Mouse (Mus musculus) lung, adult 2 months (tissue): ENCODE measurements around the gene Lcp2. TPM values are rescaled to one million over a fixed set of nuclear protein-coding genes. Genes with fewer than 3 reads are reported as not detected.

Source experiments
- DNase-seq: peaks from one replicate; pipeline ENCODE4 v3.0.0; 2022
- H3K4me1 ChIP-seq: fragments of 200-500 bp; 2 replicates; pipeline ENCODE4 v1.6.1; 2011; ENCODE audit warnings: low read length; ENCODE audit not compliant: control insufficient read depth, insufficient read depth
- H3K4me3 ChIP-seq: fragments of 200-500 bp; replicated peaks from 2 replicates; pipeline ENCODE3; 2011; ENCODE audit warnings: low read depth, mild to moderate bottlenecking, control low read depth, low read length; ENCODE audit errors: extremely low read depth
- CTCF ChIP-seq: fragments of 200-500 bp; IDR thresholded peaks from 2 replicates; pipeline ENCODE4 v1.5.1; 2011; ENCODE audit warnings: mild to moderate bottlenecking, low read length, control low read depth; ENCODE audit not compliant: insufficient read depth
- POLR2A ChIP-seq: fragments of 200-500 bp; IDR thresholded peaks from 2 replicates; pipeline ENCODE4 v1.6.1; 2011; ENCODE audit warnings: low read depth, mild to moderate bottlenecking, control low read depth, low read length, borderline replicate concordance; ENCODE audit errors: extremely low read depth
- WGBS: fragments of 180-500 bp; shearing (Covaris S2); methylation state at CpG from one replicate; pipeline ENCODE4 v1.1.7; 2018; 5-methylcytosine and 5-hydroxymethylcytosine counted together
- polyA plus RNA-seq: library from polyadenylated mRNA; depleted of rRNA; stranded (reverse); fragments of >200 nt; gene quantifications from 2 replicates; pipeline ENCODE4 v1.2.3, GENCODE M21; 2012

Gene Lcp2
- polyA plus RNA-seq, 1 experiment = 9.1 TPM

DNA sequence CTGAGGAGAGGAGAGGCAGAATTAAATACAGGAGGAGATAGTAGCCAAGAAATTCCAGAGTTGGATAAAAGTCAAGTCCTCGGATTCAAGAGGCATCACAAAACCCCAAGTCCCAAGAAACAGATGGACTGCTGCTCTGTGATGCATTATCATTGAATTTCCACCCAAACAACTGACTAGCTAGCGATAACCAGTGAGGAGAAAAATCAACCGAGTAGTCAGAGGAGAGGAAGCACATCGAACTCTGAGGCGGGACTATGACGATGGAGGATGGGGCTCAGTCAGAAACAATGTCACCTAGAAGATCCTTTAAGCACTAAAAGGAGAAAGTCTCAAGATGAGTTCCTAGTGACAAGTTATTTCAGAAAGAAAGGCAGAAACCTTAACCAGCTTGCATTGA is 12.2 kb downstream of the Lcp2 start:
- TF ChIP-seq CTCF (no peak), POLR2A (no peak)
- Histone ChIP-seq H3K4me1 (no peaks in the 10 kb centered on the region), H3K4me3 (no peak overlapping the region)
- 80% methylated on average over 6 of the region's 6 CpGs for WGBS
- DNase-seq = no peak

DNA sequence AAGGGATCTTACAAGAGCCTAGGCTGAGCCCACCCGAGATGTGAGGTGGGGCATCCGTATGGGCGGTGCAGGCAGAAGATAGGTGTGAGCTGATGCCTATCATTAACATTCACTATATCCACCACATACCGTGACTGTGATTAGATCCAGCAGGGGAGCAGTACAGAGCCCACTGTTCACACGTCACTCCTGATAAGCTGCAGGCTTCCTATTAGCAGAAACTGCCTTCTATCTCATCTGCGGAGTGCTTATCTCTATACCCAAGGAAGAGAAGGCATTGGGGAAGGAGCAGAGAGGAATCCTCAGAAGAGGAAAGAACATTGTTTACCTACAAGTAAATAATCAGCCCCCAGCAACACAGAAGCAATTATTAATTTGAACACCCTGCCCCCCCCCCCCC is 15.0 kb downstream of the Lcp2 start:
- 37% methylated on average over 6 of the region's 6 CpGs for WGBS

GRCm38 (mm10) chr11:34063257-34063656 is 16.5 kb downstream of the Lcp2 start:
- DNase-seq = no peak
- Histone ChIP-seq H3K4me1 (no peaks in the 10 kb centered on the region), H3K4me3 (no peak overlapping the region)
- 46% methylated on average over 2 of the region's 2 CpGs for WGBS
- TF ChIP-seq POLR2A (no peak), CTCF (no peak)

More for the DNA sequence above, 15.0 kb downstream of the Lcp2 start:
- no peak for DNase-seq
- no peak for TF ChIP-seq POLR2A
- no peak for TF ChIP-seq CTCF
- Histone ChIP-seq H3K4me3 (no peak overlapping the region), H3K4me1 (no peaks in the 10 kb centered on the region)

DNA sequence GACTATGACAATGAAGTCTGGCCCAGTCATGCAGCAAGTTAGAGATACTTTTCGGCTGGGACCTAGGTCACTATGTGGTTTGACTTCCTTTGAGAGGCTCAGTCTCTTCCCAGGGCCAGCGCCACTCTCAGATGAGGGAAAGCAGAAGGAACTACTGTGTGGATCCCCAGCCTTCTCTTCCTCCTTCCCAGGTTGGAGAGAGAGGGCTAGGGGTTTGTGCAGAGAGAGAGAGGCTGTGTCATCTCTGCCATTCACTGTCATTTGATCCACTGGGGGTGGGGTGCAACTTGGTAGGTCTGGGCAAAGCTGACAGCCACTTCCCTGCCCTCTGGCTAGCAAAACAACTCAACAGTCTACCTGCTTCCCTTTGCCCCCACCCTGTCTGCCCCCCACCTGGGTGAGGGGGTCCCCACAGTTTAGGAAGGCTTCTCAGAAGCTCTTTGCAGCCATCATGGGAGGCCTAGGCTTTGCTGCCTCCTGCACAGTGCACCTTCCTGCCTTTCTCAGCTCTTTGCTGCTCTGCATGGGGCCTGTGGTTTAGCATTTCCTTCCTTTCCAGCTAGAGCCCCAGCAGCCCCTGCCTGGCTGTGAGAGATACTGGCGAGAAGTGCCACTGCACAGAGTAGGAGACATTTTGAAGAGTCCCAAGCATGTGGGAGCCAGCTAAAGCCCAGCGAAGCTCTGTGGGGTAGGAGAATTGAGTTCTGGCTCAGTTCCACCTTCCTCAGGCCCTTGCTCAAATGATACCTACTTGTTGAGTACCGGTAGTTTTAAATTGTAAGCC is 17.2 kb downstream of the Lcp2 start:
- 37% methylated on average over 5 of the region's 5 CpGs for WGBS
- no peaks in the 10 kb centered on the region for H3K4me1 ChIP-seq
- no peak for DNase-seq
- no peak overlapping the region for H3K4me3 ChIP-seq
- no peak for TF ChIP-seq POLR2A
- no peak for TF ChIP-seq CTCF

GRCm38 (mm10) chr11:34070596-34070995 is 23.9 kb downstream of the Lcp2 start:
- no peak overlapping the region for H3K4me3 ChIP-seq
- peaks cover 2% of the 10 kb centered on the region; the same call in 1 of the 2 replicates for H3K4me1 ChIP-seq
- TF ChIP-seq POLR2A (no peak), CTCF (no peak)
- DNase-seq = no peak

DNA sequence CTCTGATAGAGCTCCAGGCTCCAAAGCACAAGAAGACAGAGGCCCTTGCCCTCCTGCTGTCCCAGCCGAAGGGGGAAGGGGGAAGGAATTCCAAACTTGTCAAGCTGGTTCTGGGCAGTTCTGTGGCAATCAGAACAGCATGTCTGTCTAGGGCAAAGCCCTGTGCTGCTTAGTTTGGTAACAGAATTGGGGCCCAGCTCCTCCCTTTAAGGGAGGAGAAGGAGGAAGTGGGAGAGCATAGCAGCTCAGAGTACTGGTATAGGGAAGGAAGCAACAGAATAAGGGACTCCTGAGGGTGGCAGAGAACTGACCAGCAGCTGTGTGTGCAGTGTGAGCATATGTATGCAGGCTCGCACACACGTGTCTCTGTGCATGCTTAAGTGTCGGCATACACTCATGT is 25.6 kb downstream of the Lcp2 start:
- peaks cover 2% of the 10 kb centered on the region; the same call in 1 of the 2 replicates for H3K4me1 ChIP-seq
- TF ChIP-seq CTCF = no peak
- WGBS = 47% methylated on average over 4 of the region's 4 CpGs
- no peak for DNase-seq
- H3K4me3 ChIP-seq = no peak overlapping the region

GRCm38 (mm10) chr11:34073776-34074175 is 27.1 kb downstream of the Lcp2 start:
- Histone ChIP-seq H3K4me1 (peaks cover 2% of the 10 kb centered on the region; the same call in 1 of the 2 replicates), H3K4me3 (no peak overlapping the region)
- TF ChIP-seq POLR2A (no peak), CTCF (peak; percentile 89)
- DNase-seq = peak; percentile 44
- 14% methylated on average over 15 of the region's 15 CpGs for WGBS

DNA sequence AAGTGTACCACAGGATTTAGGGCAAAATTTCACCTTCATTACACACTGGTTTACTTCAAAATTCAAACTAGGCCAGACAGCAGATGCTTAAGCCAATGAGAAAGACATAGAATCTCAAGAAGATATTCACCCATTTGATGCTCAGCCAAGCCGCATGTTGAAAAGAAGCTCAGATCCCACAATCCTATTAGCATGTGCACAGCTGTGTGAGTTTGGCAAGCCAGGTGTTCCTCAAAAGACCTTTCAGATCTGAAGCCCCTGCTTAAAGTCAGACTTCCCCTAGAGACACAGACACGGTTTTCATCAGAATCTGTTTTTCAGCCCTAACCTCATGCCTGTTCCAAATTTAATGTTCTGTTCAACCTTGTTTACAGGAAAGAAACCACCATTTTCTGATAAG is 31.1 kb downstream of the Lcp2 start:
- Histone ChIP-seq H3K4me1 (no peaks in the 10 kb centered on the region), H3K4me3 (no peak overlapping the region)
- WGBS = 62% methylated on average over 2 of the region's 2 CpGs
- no peak for TF ChIP-seq CTCF
- DNase-seq = no peak

DNA sequence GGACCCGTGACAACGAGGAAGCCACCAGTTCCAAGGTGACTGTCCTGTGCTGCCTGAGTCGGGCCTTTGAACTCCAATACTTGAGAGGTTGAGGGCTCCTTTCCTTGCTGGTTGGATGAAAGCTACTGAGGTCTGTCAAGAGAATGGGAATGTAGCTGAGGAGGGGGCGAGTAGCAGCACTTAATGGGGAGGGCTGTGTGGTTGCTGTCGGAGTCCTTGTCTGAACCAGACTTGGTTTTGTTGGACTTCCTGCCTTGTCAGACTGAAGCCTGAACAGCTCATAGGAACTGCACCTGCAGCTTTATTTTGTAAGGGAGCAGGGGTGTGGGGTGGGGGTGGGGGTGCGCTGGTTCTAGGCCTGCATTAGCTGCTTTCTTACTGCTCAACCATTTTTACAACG is 31.9 kb downstream of the Lcp2 start:
- 76% methylated on average over 7 of the region's 7 CpGs for WGBS
- no peak overlapping the region for H3K4me3 ChIP-seq
- DNase-seq = no peak
- no peaks in the 10 kb centered on the region for H3K4me1 ChIP-seq
- TF ChIP-seq POLR2A (no peak), CTCF (no peak)

- no peak for TF ChIP-seq CTCF
- TF ChIP-seq POLR2A = no peak
- Histone ChIP-seq H3K4me3 (no peak overlapping the region), H3K4me1 (no peaks in the 10 kb centered on the region)
- DNase-seq = no peak
- 34% methylated on average over 6 of the region's 6 CpGs for WGBS
Measured at GRCm38 (mm10) chr11:34079542-34080464, 33.1 kb downstream of the Lcp2 start.
